In genomic region chr2:128812761-128813160, GRCm38 (mm10) we compare ENCODE assay signal across 15 mouse cellular contexts. TPM values are rescaled to one million over a fixed set of nuclear protein-coding genes. Genes with fewer than 3 reads are reported as not detected.
"Had no signal": no experiment of that assay in that cellular context is flagged by ENCODE, and none has a peak within 500 bp of the region (broad histone marks: within the 10 kb centered on the region; RNA-seq: fewer than 3 reads in every experiment).

No protein-coding gene starts in this region.

- H3K4me1 ChIP-seq: neural tube, embryonic 12.5 days had no signal

- DNase-seq: kidney, adult 18-20 months; kidney, postnatal 10 days; kidney, postnatal 4 days; left cerebral cortex, postnatal 4 days; lung, embryonic 14.5 days; lung, postnatal 10 days; lung, postnatal 4 days; retina, postnatal 1 day had no signal

- H3K9ac ChIP-seq: limb, embryonic 13.5 days; liver, embryonic 14.5 days; lung, embryonic 14.5 days; midbrain, embryonic 15.5 days; neural tube, embryonic 12.5 days had no signal

- H3K4me3 ChIP-seq: limb, embryonic 13.5 days; midbrain, embryonic 15.5 days; neural tube, embryonic 12.5 days had no signal

- H3K36me3 ChIP-seq: limb, embryonic 13.5 days; midbrain, embryonic 15.5 days; neural tube, embryonic 12.5 days had no signal

- H3K27ac ChIP-seq: limb, embryonic 13.5 days; liver, embryonic 14.5 days; midbrain, embryonic 15.5 days; neural tube, embryonic 12.5 days had no signal

- H3K27me3 ChIP-seq: limb, embryonic 13.5 days; midbrain, embryonic 15.5 days; neural tube, embryonic 12.5 days had no signal

RNA-seq across cellular contexts. Expression of gene Fbln7, which starts 50.0 kb away (rescaled TPM):
- total RNA-seq: megakaryocyte, adult 5-6 weeks; monocyte, adult 5-6 weeks; neutrophil, adult 5-6 weeks had no signal
